Mouse (Mus musculus) frontal cortex, adult (tissue): ENCODE measurements around the gene 4930535I16Rik.
"Not testable (repeated sequence)": the region's sequence is repeated elsewhere in the genome, so short reads cannot be mapped to it uniquely, and the experiment has no call there.

Experiments
- ATAC-seq: cut with Nextera tagmentation; 2 replicates; pipeline ENCODE4 v1.9.2; 2017; ENCODE audit warnings: mild to moderate bottlenecking, moderate library complexity, mixed read lengths; ENCODE audit not compliant: low TSS enrichment

The 4930535I16Rik gene

DNA sequence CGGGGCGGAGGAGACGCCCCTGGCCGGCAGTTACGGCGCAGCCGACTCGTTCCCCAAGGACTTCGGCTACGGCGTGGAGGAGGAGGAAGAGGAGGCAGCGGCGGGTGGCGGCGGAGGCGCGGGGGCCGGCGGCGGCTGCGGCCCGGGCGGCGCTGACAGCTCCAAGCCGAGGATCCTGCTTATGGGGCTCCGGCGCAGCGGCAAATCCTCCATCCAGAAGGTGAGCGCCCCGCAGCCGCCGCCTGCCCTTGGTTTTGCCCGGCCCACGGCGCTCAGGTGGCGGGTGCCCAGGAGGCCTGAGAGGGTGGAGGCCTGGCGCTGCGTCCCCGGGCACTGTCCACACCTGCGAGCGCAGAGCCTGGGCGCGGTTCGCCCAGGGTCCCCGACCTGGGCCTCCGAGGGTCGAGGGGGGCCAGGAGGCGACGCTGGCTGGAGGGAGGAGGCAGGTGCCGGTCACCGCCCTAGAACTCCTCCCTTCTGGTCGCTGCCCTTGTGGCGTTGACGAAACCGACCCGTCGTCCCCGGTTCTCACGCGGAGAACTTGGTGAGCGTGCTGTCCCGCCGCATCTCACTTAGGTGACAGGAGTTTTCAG lies at the start of gene 4930535I16Rik:
Gene 4930535I16Rik, minus strand, starts transcription at position 475 of the 593 bp plus-strand sequence.
- ATAC-seq = peak; percentile 22; the same call in 1 of the 2 replicates

- ATAC-seq = no peak
Observed at GRCm38 (mm10) chr4:123962721-123963120, 44.9 kb upstream of the 4930535I16Rik start.

DNA sequence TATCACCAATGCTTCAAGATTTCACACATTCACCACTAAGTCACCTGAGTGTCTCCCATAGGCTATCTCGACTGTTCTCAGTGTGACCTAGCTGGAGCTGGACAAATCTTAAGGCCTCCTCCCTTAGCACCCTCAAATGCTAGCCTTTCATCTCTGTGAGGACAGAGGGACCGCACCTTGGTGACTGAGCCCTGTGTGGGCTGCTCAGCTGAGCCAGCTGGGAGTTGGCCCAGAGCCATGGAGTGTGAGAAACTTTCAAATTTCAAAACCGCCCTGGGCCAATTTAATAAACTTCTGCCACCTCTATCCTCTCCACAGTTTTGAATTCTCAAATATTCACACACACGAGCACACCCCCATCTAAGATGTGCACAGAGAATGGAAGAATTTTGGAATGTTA lies 43.1 kb upstream of the 4930535I16Rik start:
- ATAC-seq = no peak

DNA sequence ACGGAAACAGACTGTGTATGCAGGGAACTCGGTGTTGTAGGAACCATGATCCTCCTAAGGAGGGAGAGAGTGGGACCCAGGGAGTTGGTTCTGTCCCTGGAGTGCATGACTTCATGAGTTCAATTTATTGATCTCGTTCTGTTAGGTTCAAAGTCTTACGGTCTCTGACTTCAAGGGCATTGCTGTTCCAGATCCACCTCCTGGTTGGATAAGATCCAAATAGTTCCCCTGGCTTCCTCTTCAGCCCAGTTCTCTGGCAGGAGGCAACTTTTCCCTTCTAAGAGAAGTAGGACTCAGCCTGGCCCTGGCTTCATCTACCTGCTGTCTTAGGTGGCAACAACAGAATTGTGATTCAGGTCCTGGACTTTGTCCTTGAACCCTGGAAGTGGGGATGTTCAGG lies 40.1 kb upstream of the 4930535I16Rik start:
- no peak for ATAC-seq

- ATAC-seq = peak; percentile 60
Observed at GRCm38 (mm10) chr4:123957492-123957808, 39.6 kb upstream of the 4930535I16Rik start.

DNA sequence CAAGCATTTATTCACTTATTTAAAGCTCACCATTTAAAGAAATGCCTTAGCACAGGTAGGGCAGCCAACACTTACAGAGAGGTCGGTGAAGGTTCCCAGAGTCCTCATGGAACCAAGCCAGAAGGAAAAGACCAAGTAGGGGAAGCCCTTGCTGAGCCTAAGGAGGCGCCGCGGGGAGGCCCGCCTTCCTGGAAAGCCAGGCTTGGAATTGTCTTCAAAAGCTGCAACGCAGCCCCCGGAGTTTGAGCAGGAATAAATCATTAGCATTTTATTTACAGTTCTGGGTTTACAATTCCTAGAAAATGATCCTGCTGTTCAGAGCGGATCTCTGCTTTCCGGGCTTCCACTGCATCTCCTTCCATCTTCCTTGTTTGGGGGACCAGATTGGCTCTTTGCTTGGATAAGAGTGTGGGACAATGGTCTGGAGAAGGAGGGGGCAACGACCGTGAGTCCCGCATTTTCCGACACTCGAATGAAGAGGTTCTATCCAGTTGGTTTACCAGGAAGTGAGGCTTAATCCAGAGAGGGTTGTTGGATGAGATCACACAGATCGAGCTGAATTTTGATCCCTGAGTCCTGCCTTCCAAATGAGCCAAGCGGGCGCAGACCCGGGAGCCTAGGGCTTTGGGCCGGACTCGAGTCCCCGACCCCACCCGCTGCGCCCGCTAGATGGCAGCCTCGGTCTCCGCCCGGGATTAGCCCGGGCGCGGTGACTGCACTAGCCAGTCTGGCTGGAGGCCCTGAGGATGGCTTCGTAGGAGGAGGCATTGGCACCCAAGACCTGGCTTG lies 39.1 kb upstream of the 4930535I16Rik start:
- ATAC-seq = peak; percentile 90

- ATAC-seq = no peak
Observed at GRCm38 (mm10) chr4:123952059-123952458, 34.2 kb upstream of the 4930535I16Rik start.

DNA sequence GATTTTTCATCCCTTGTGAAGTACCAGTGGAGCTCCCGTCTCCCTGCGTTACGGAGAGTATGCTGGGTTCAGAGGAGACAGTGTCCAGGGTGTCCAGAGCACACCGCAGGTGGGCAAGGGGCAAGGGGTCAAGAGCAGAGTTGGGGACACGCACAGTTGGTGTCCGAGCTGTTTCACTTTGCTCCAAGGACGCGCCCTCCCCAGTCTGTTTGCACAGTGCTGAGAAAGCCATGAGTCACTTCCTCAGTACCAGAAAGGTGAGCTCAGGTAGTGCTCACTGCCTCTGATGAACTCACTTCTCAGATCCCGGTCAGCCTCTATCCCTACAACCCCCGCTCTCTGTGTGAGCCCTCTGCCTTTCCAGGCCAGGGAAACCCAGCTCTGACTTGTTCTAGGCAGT lies 31.8 kb upstream of the 4930535I16Rik start:
- no peak for ATAC-seq

DNA sequence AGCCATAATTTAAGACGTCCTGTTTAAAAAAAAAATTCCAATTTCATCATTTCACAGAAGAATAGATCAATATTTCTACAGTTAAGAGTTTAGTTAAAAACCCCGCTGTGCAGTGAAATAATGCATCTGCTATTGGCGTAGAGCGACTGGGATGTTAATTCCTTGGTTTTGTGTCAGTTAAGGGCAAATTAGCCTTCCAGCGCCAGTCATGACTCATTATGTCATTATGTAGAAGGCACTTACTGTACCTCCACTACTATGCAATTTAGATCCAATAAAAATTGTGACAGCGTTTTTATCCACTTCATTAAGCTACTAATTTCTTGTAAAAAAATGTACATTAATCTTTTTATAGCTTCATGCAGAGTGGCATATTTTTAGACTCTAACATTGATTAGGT lies 31.1 kb upstream of the 4930535I16Rik start:
- no peak for ATAC-seq

DNA sequence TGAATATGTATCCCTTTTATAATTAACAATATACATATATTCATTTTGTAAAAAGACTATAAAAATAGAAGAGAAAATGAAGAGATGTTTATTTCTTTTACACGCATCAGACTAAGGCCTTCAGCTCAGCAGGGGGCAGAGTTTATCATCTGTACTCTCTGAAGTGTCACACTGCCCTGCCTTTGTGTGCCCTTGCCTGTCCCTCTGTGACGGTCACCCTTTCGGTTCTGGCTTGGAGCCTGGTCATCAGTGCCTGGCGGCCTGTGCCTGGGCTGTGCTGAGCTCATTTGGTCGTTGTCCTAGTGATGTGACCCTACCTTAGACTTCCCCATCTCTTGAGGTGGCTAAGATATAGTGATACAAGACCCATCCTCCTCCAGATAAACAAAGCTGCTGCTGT lies 29.3 kb upstream of the 4930535I16Rik start:
- ATAC-seq = no peak

GRCm38 (mm10) chr4:123946701-123947100 lies 28.9 kb upstream of the 4930535I16Rik start:
- ATAC-seq = no peak

DNA sequence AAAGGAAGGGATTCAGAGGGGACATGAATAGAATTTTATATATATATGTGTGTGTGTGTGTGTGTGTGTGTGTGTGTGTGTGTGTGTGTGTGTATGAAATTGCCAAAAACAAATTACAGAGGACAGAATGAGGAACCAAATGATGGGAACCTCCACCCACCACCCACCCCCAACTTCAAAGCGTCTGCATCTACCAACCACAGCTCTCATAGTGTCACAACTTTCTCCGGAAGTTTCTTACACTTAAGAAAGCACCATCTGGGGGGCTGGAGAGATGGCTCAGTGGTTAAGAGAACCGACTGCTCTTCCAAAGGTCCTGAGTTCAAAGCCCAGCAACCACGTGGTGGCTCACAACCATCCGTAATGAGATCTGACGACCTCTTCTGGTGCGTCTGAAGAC lies 23.1 kb upstream of the 4930535I16Rik start:
- ATAC-seq = not testable (repeated sequence)

DNA sequence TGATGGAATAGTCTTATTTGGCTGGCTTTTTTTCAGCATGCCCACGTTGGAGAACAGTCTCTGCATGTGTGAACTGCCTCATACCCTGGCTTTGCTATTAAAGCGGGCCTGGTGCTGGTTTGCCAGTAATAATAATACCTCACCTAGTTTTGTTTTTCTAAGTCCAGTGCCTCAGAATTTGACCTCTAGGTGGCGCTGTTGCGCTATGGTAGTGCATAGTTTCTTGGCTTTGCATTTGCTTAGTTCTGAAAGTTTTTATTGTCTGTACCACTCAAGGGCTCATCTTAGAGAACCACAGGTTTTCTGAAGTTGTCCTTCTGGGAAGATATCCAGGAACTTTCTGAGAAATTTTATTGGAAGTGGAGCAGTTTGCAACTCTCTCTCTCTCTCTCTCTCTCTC lies 22.0 kb upstream of the 4930535I16Rik start:
- peak; percentile 41; the same call in 1 of the 2 replicates for ATAC-seq

DNA sequence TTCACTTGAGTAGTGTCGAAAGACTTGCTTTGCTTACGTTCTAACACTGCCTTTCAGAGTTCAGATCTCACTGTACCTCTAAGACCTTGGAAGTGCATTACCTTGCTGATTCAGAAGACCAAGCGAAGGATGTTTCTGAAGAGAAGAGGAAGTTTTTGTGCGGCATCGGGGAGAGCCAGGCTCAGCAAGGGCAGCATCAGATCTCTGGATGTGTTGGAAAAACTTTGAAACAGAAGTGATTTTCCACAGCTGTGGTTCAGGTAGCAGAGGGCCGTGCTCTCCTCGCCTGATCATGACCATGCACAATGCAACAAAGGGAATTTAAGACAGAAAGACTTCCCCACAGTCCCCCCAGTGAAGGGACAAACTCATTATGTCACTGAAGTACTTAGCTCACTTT lies 18.2 kb upstream of the 4930535I16Rik start:
- no peak for ATAC-seq

- ATAC-seq = no peak
Observed at GRCm38 (mm10) chr4:123934306-123934705, 16.5 kb upstream of the 4930535I16Rik start.

GRCm38 (mm10) chr4:123929994-123930393 lies 12.2 kb upstream of the 4930535I16Rik start:
- no peak for ATAC-seq

GRCm38 (mm10) chr4:123927961-123928360 lies 10.1 kb upstream of the 4930535I16Rik start:
- ATAC-seq = no peak

DNA sequence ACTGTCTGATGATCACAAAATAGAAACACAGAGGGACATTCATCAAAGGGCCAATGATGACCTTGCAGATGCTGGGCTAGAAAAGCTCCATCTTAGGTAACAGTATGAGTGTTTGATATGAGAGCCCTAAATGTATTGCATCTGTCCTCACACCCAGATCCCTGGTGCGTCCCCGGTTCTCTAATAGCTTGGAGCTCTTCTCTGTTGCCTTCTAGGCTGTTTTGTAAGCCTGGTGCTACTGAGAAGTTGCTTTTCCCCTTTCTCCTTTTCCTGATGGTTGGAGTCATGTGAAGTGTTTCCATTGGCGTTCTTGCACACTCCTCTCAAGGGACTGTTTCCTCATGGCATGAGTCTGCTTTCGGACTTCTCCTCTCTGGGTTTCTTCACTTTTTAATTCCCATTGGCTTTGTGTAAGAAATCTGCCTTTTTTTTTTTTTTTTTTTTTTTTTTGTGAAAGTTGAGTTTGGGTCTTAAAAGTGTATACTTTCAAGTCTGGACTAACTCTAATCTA lies 3.3 kb upstream of the 4930535I16Rik start:
- no peak for ATAC-seq

- ATAC-seq = no peak
Observed at GRCm38 (mm10) chr4:123918851-123919250, 1.0 kb upstream of the 4930535I16Rik start.

GRCm38 (mm10) chr4:123916748-123917547 lies 874 bp downstream of the 4930535I16Rik start, which contains the start of gene Rragc:
Gene Rragc (plus strand): TSS chr4:123917446.
- peak; percentile 99 for ATAC-seq

DNA sequence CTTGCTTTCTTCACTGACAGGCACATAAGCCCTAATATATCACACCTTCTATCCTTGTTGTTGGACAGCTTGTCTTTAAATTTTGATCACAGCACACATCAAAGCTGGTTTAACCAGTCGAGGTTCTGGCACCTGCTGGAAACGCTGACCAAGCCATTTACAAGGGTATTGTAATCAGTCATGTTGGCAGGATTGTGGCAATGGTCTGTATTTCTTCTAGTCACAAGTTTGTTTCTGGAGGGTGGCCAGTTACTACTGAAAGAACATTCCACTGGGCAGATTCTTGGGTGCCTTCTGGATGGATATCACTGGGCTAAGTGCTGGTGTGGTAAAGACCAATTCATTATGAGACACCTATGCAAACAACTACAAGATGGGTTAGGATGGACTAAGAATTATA lies 5.4 kb downstream of the 4930535I16Rik start:
- ATAC-seq = no peak

- no peak for ATAC-seq
Observed at GRCm38 (mm10) chr4:123911503-123911902, 6.3 kb downstream of the 4930535I16Rik start.
